Mouse (Mus musculus) liver, embryonic 12.5 days (tissue): ENCODE results near the gene Cog6. TPM values are rescaled to one million over a fixed set of nuclear protein-coding genes. Genes with fewer than 3 reads are reported as not detected.

Experiments
- polyA plus RNA-seq: library from polyadenylated mRNA; unstranded; fragments of >200 nt; fragmentation: Nextera tagmentation; extraction: Ambion mirVana; gene quantifications from 2 replicates; pipeline ENCODE4 v1.2.1, GENCODE M21; 2016

Cog6 gene
- polyA plus RNA-seq, 1 experiment from 2014 or later = 19.2 TPM

Other genes with a start within 250 kb of the Cog6 start
- 6.3 and 6.9 TPM in 2 replicates for gene Lhfp, start 24.3 kb upstream of the Cog6 start, polyA plus RNA-seq